Mouse (Mus musculus) liver, postnatal 0 days (tissue): ENCODE data around the gene Ecpas.

Experiments used
- CTCF ChIP-seq: sonication (generic); IDR thresholded peaks from 2 replicates; pipeline ENCODE4 v1.5.1; 2016; ENCODE audit warnings: antibody characterized with exemption, low read depth
- EP300 ChIP-seq: IDR thresholded peaks from 2 replicates; pipeline ENCODE4 v1.6.1; 2016; ENCODE audit warnings: antibody characterized with exemption, low read depth, mild to moderate bottlenecking

- TF ChIP-seq CTCF (no peak), EP300 (no peak)
Measured at GRCm38 (mm10) chr4:58894399-58894798, 18.1 kb downstream of the Ecpas start.
